Mouse (Mus musculus) cerebellum, adult 18-20 months (tissue): Measurements from ENCODE around the gene Olfr1090.

Source experiments
- DNase-seq, 2 experiments: peaks; one replicate each; pipeline ENCODE4 v3.0.0; 2021

The Olfr1090 gene

GRCm38 (mm10) chr2:86758893-86759292, at the start of gene Olfr1090:
Gene Olfr1090 (minus strand): TSS chr2:86758993.
- DNase-seq = no peak

- no peak for DNase-seq
Measured at GRCm38 (mm10) chr2:86782179-86782578, 23.4 kb upstream of the Olfr1090 start, which contains the start of gene Olfr1093. Gene Olfr1093 (plus strand): TSS chr2:86782479.

- DNase-seq = no peak
Measured at GRCm38 (mm10) chr2:86761050-86761449, 2.3 kb upstream of the Olfr1090 start.

- no peak for DNase-seq
Measured at GRCm38 (mm10) chr2:86733601-86734000, 25.2 kb downstream of the Olfr1090 start, which contains the start of gene Olfr1089. Gene Olfr1089 (minus strand): TSS chr2:86733701.
